Mouse (Mus musculus) heart, postnatal 0 days (tissue): ENCODE results near the gene Thtpa.

ENCODE experiments used
- CTCF ChIP-seq: IDR thresholded peaks from 2 replicates; pipeline ENCODE4 v1.5.1; 2016; ENCODE audit warnings: antibody characterized with exemption, control low read depth, low read depth
- EP300 ChIP-seq: IDR thresholded peaks from 2 replicates; pipeline ENCODE4 v1.6.1; 2016; ENCODE audit warnings: antibody characterized with exemption, low read depth

DNA sequence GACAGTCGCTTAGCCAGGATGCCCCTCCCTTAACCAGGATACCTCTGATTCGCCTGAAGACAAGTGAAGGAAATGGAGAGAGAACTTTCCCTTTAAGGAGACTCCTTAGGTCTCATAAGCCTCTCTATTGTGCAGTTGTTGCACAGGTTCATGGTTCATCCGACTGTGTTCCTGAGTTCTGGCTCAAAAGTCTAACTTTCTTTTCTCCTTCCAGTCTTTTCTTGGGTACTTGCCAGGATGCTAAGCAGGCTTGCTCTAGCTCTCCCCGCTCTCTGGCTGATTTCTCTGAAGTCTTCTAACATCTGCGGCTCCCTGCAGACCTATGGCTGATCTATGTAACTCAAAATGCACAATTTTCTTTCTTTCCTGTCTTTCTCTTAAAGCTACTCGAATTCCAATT lies 11.1 kb upstream of the Thtpa start:
- no peak for TF ChIP-seq CTCF
- TF ChIP-seq EP300: no peak
